Mouse (Mus musculus) embryo, embryonic 9.5 days (tissue): ENCODE measurements around the gene Mpl.
A peak's percentile ranks its signal among the peaks of the same experiment; 100 is the strongest.

Experiments used
- DNase-seq: peaks from one replicate; pipeline ENCODE4 v3.0.0-alpha.2; 2017; ENCODE audit errors: extremely low spot score

Gene Mpl

GRCm38 (mm10) chr4:118427768-118428451, 29.4 kb downstream of the Mpl start, which contains the start of gene Elovl1:
Gene Elovl1, plus strand, starts transcription at chr4:118428093.
- DNase-seq, result peak; percentile 95

GRCm38 (mm10) chr4:118427415-118427767, 29.9 kb downstream of the Mpl start:
- DNase-seq, result no peak

GRCm38 (mm10) chr4:118425374-118425773, 31.9 kb downstream of the Mpl start:
- DNase-seq, result no peak

GRCm38 (mm10) chr4:118424541-118425160, 32.7 kb downstream of the Mpl start:
- DNase-seq, result no peak

DNA sequence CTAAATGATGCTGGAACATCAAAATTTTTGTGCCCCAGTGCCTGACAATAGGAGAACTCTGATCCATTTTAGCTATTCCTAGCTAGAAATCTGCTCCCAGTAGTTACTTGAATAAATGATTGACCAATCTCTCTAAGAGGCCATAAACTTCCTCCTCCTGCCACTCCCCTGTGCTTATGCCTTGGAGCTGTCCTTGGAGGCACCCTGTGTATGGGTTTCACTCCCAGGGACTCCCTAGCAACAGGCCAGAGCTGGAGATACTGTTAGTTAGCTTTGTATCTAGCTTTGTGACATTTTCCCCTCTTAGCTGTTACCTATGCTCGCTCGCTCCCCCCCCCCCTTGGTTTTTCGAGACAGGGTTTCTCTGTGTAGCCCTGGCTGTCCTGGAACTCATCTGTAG, 35.9 kb downstream of the Mpl start:
- DNase-seq, result no peak

DNA sequence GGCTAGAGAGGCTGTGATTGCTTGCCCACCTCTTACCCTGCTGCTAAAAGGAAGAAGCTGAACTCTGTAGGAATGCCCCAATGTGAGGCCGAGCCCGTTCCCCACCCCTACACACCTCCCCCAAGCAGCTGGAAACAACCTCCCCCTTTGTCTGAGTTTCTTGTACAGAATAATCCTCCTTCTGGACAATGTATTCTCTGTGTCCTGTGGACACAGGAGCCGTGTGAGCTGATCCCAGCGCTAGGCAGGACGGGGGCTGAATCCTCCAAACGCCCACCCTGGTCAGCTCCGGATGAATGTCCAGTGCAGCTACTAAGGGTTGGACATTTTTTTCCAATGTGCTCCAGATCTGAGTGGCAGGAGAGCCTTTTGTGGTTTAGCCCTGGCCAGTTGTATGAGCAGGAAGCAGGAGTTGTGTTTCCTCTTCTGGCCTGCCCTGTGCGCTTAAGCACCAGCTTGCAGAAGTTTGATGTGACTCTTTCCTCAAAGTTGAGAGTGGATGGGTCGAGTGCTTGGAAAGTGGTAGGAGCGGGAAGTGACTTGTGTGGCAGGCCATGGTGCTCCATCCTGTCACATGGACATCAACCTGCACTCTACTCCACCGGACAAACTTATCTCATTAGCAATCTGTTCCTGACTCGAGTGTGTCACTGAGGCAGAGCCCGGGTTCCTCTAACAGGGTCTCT, 40.1 kb downstream of the Mpl start:
- no peak for DNase-seq

- DNase-seq, result no peak
Measured at GRCm38 (mm10) chr4:118416329-118416728, 41.0 kb downstream of the Mpl start.

GRCm38 (mm10) chr4:118415779-118416178, 41.5 kb downstream of the Mpl start:
- no peak for DNase-seq

DNA sequence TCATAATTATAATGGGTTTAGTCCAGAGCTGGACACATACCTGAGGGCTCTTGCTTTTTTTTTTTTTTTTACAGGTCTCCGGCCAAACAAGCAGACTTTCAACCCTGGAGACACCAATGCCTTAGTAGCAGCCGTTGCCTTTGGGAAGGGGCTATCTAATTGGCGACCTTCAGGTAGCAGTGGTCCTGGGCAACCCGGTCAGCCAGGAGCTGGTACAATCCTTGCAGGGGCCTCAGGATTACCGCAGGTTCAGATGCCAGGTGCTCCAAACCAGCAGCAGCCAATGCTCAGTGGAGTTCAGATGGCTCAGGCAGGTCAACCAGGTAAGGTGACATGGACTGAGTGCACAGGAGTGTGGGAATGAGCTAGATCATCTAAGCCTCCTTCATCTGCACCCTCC, 43.8 kb downstream of the Mpl start:
- DNase-seq, result no peak

DNA sequence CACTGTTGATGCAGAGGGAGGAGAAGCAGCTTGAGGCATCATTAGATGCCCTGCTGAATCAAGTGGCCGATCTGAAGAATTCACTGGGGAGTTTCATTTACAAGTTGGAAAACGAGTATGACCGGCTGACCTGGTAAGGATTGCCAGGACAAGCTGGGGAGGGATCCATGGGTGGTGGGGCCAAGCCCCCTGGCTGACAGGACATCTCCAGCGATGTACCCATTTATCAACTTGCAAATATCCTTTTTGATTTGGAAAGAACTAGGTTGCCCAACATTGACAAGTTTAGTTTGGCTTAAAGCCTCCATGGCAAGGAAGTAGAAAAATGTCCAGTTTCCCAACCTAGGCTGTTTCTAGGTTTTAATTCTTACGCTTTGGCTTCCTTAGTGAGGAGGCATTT, 46.4 kb downstream of the Mpl start:
- no peak for DNase-seq

DNA sequence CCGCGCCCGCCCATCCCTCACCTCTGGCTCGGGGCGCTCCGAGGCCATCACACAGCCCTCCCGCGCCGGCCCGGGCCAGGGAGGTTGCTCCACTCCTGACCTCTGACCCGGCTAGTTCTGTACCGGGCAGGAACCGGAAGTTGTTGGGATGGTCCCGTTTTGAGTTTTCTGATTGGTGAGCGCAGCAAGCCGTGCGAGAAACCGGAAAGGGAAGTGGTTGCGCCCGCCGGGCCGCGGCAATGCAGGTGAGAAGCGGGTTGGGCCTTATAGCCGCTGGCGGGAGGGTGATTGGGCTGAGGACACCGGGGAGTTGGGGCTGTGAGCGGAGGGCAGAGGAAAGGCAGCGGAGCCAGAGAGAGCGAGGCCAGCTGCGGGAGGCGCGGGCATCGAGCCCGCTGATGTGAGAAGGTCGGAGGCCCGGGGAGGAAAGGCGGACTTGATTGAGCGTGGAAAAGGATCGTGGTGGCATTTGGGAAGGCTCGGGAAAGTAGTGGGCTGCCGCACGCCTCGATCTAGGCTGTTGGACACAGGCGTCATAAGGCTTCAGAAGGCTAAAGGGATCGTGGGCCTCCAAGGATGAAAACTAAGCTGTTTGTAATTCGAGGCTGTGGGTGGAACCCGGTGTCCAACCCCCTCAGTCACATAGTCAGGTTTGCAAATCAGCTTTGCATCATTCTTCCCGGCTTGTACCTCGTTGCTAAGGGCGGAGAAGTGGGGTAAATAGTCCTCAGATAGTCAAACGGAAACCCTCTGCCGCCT, 48.0 kb downstream of the Mpl start, which contains the start of the genes Szt2 and Med8:
Szt2 (minus strand) TSS at position 132 of the 759 bp plus-strand sequence.
Med8 (plus strand) TSS at position 196 of the 759 bp plus-strand sequence.
- DNase-seq, result peak; percentile 92

GRCm38 (mm10) chr4:118402701-118403100, 54.6 kb downstream of the Mpl start:
- DNase-seq, result no peak

- DNase-seq, result no peak
Measured at GRCm38 (mm10) chr4:118401918-118402317, 55.4 kb downstream of the Mpl start.

- no peak for DNase-seq
Measured at GRCm38 (mm10) chr4:118401421-118401820, 55.9 kb downstream of the Mpl start.

- DNase-seq, result no peak
Measured at GRCm38 (mm10) chr4:118398400-118398799, 58.9 kb downstream of the Mpl start.

DNA sequence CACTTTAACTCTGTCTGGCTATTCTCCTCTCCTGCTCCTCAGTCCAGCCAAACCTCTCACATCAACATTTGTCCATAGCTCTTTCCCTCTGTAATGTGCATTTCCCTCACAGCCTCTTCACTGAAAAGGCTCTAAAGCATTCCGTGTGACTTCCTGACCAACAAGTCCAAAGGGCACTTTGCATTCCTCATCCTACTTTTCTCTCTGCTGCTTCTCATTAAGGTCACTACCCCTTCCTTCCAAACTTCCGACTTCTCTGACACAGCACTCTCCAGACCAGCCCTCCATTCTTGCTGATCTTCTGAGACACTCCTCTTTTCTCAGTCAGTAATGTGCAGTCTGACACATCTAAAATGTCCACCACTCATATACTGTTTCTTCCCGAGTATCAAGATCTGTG, 60.9 kb downstream of the Mpl start:
- no peak for DNase-seq

- no peak for DNase-seq
Measured at GRCm38 (mm10) chr4:118395289-118395688, 62.0 kb downstream of the Mpl start.

- DNase-seq, result no peak
Measured at GRCm38 (mm10) chr4:118394505-118394904, 62.8 kb downstream of the Mpl start.
